Mouse (Mus musculus): ENCODE measurements around the gene Prr5l. TPM values are rescaled to one million over a fixed set of nuclear protein-coding genes. Genes with fewer than 3 reads are reported as not detected.

Prr5l gene
- polyA plus RNA-seq, 1 experiment from 2014 or later = 38.1 TPM

GRCm38 (mm10) chr2:101688011-101688410, 194.8 kb downstream of the Prr5l start:
- no peak overlapping the region for H3K4me2 ChIP-seq (ENCODE audit: low read length)
- ATAC-seq (replicated peaks; ENCODE audit: low FRiP score, low read depth) = no peak
- H3K9ac ChIP-seq (ENCODE audit: low read depth, low read length) = no peak overlapping the region
- no peak for TF ChIP-seq CTCF (IDR thresholded peaks at IDR 0.05; ENCODE audit: low read depth)
- WGBS = 90% methylated on average over 5 of the region's 5 CpGs
- H3K4me3 ChIP-seq (replicated peaks; ENCODE audit: low read depth, low read length) = no peak overlapping the region
- no peak overlapping the region for H3K27ac ChIP-seq
- no peaks in the 10 kb centered on the region for H3K9me3 ChIP-seq (replicated peaks; ENCODE audit: low read length)
- H3K36me3 ChIP-seq (ENCODE audit: insufficient read depth, low read length) = peaks cover 54% of the 10 kb centered on the region
- no peaks in the 10 kb centered on the region for H3K27me3 ChIP-seq (ENCODE audit: insufficient read depth, low read length)
- H3K4me1 ChIP-seq (replicated peaks; ENCODE audit: insufficient read depth, low read length) = no peaks in the 10 kb centered on the region
- no peak for DNase-seq (ENCODE audit: low spot score)

- Histone ChIP-seq H3K9ac (ENCODE audit: low read depth, low read length) (no peak overlapping the region), H3K9me3 (replicated peaks; ENCODE audit: low read length) (no peaks in the 10 kb centered on the region), H3K36me3 (ENCODE audit: insufficient read depth, low read length) (peaks cover 29% of the 10 kb centered on the region), H3K4me3 (replicated peaks; ENCODE audit: low read depth, low read length) (no peak overlapping the region), H3K27me3 (ENCODE audit: insufficient read depth, low read length) (no peaks in the 10 kb centered on the region), H3K27ac (no peak overlapping the region), H3K4me2 (ENCODE audit: low read length) (no peak overlapping the region), H3K4me1 (replicated peaks; ENCODE audit: insufficient read depth, low read length) (peaks cover 2% of the 10 kb centered on the region; the same call in 1 of the 2 replicates)
- 88% methylated on average over 12 of the region's 12 CpGs for WGBS
- ATAC-seq (replicated peaks; ENCODE audit: low FRiP score, low read depth) = no peak
- TF ChIP-seq CTCF (IDR thresholded peaks at IDR 0.05; ENCODE audit: low read depth) = no peak
- DNase-seq (ENCODE audit: low spot score) = no peak
Measured at GRCm38 (mm10) chr2:101684421-101684820, 198.4 kb downstream of the Prr5l start.

GRCm38 (mm10) chr2:101679164-101679784, 203.6 kb downstream of the Prr5l start:
- Histone ChIP-seq H3K4me2 (ENCODE audit: low read length) (peak overlapping the region; percentile 71), H3K4me3 (replicated peaks; ENCODE audit: low read depth, low read length) (peak overlapping the region; percentile 96), H3K9ac (ENCODE audit: low read depth, low read length) (peak overlapping the region; percentile 95; the same call in 1 of the 2 replicates), H3K27me3 (ENCODE audit: insufficient read depth, low read length) (no peaks in the 10 kb centered on the region), H3K4me1 (replicated peaks; ENCODE audit: insufficient read depth, low read length) (peaks cover 4% of the 10 kb centered on the region; the same call in 1 of the 2 replicates), H3K9me3 (replicated peaks; ENCODE audit: low read length) (no peaks in the 10 kb centered on the region), H3K27ac (no peak overlapping the region), H3K36me3 (ENCODE audit: insufficient read depth, low read length) (no peaks in the 10 kb centered on the region)
- 3% methylated on average over 15 of the region's 15 CpGs for WGBS
- DNase-seq (ENCODE audit: low spot score) (peak; percentile 28), ATAC-seq (replicated peaks; ENCODE audit: low FRiP score, low read depth) (no peak)
- no peak for TF ChIP-seq CTCF (IDR thresholded peaks at IDR 0.05; ENCODE audit: low read depth)

- peak; percentile 88 for TF ChIP-seq CTCF (IDR thresholded peaks at IDR 0.05; ENCODE audit: low read depth)
- Histone ChIP-seq H3K4me3 (replicated peaks; ENCODE audit: low read depth, low read length) (peak within 1 kb of the TSS; percentile 96), H3K27me3 (ENCODE audit: insufficient read depth, low read length) (no peaks in the 10 kb centered on the region), H3K27ac (peak within 1 kb of the TSS; percentile 63; the same call in 1 of the 2 replicates), H3K36me3 (ENCODE audit: insufficient read depth, low read length) (no peaks in the 10 kb centered on the region), H3K4me2 (ENCODE audit: low read length) (peak within 1 kb of the TSS; percentile 71), H3K4me1 (replicated peaks; ENCODE audit: insufficient read depth, low read length) (peaks cover 4% of the 10 kb centered on the region; the same call in 1 of the 2 replicates), H3K9me3 (replicated peaks; ENCODE audit: low read length) (no peaks in the 10 kb centered on the region), H3K9ac (ENCODE audit: low read depth, low read length) (peak within 1 kb of the TSS; percentile 95)
- under 1% methylated on average over 66 of the region's 68 CpGs for WGBS
- ATAC-seq (replicated peaks; ENCODE audit: low FRiP score, low read depth) (peak; percentile 96), DNase-seq (ENCODE audit: low spot score) (peak; percentile 95)
Measured at GRCm38 (mm10) chr2:101678236-101679021, 204.4 kb downstream of the Prr5l start, which contains the start of gene Traf6. TSS of gene Traf6 (plus strand) at chr2:101678429.

GRCm38 (mm10) chr2:101673547-101673946, 209.3 kb downstream of the Prr5l start:
- no peak overlapping the region for H3K4me3 ChIP-seq (replicated peaks; ENCODE audit: low read depth, low read length)
- TF ChIP-seq CTCF (IDR thresholded peaks at IDR 0.05; ENCODE audit: low read depth) = no peak
- DNase-seq (ENCODE audit: low spot score) (no peak), ATAC-seq (replicated peaks; ENCODE audit: low FRiP score, low read depth) (no peak)
- no peak overlapping the region for H3K9ac ChIP-seq (ENCODE audit: low read depth, low read length)
- WGBS = 78% methylated on average over 3 of the region's 3 CpGs
- H3K36me3 ChIP-seq (ENCODE audit: insufficient read depth, low read length) = no peaks in the 10 kb centered on the region
- no peak overlapping the region for H3K27ac ChIP-seq
- no peaks in the 10 kb centered on the region for H3K9me3 ChIP-seq (replicated peaks; ENCODE audit: low read length)
- H3K4me2 ChIP-seq (ENCODE audit: low read length) = no peak overlapping the region
- no peaks in the 10 kb centered on the region for H3K27me3 ChIP-seq (ENCODE audit: insufficient read depth, low read length)
- no peaks in the 10 kb centered on the region for H3K4me1 ChIP-seq (replicated peaks; ENCODE audit: insufficient read depth, low read length)

GRCm38 (mm10) chr2:101668751-101669150, 214.1 kb downstream of the Prr5l start:
- Histone ChIP-seq H3K4me3 (replicated peaks; ENCODE audit: low read depth, low read length) (no peak overlapping the region), H3K4me1 (replicated peaks; ENCODE audit: insufficient read depth, low read length) (no peaks in the 10 kb centered on the region), H3K4me2 (ENCODE audit: low read length) (no peak overlapping the region), H3K27ac (no peak overlapping the region), H3K27me3 (ENCODE audit: insufficient read depth, low read length) (no peaks in the 10 kb centered on the region), H3K9ac (ENCODE audit: low read depth, low read length) (no peak overlapping the region), H3K36me3 (ENCODE audit: insufficient read depth, low read length) (no peaks in the 10 kb centered on the region), H3K9me3 (replicated peaks; ENCODE audit: low read length) (no peaks in the 10 kb centered on the region)
- TF ChIP-seq CTCF (IDR thresholded peaks at IDR 0.05; ENCODE audit: low read depth) = no peak
- DNase-seq (ENCODE audit: low spot score) (no peak), ATAC-seq (replicated peaks; ENCODE audit: low FRiP score, low read depth) (no peak)
- 87% methylated on average over 3 of the region's 3 CpGs for WGBS

Measured in kidney, postnatal 0 days (tissue).